Mouse (Mus musculus) CH12.LX (cell line): ENCODE measurements around the gene Cux1. TPM values are rescaled to one million over a fixed set of nuclear protein-coding genes. Genes with fewer than 3 reads are reported as not detected.

Experiments used
- DNase-seq: peaks from one replicate; pipeline ENCODE4 v3.0.0-alpha.2; 2013; ENCODE audit errors: extremely low read depth
- H3K27ac ChIP-seq: 2 replicates; pipeline ENCODE4 v1.5.1; 2012; ENCODE audit warnings: low read depth, mild to moderate bottlenecking, control low read depth, moderate library complexity; ENCODE audit not compliant: insufficient read depth
- H3K27me3 ChIP-seq: replicated peaks from 2 replicates; pipeline ENCODE3; 2012; ENCODE audit warnings: inconsistent platforms
- H3K36me3 ChIP-seq, 2 experiments: replicated peaks in 1 of 2; 2 replicates each; pipeline versions ENCODE3 to v1.6.1; 2012; ENCODE audit warnings: inconsistent platforms in 1 of 2, low read length in 1 of 2, mild to moderate bottlenecking in 1 of 2, mixed read lengths in 1 of 2, moderate library complexity in 1 of 2; ENCODE audit not compliant: control insufficient read depth in 1 of 2, insufficient read depth in 1 of 2
- H3K4me1 ChIP-seq, 2 experiments: 2 replicates each; pipeline ENCODE4 v1.6.1; 2012; ENCODE audit warnings: inconsistent platforms in 1 of 2, moderate library complexity in 1 of 2; ENCODE audit not compliant: insufficient read depth in 2 of 2, control insufficient read depth in 1 of 2
- H3K4me2 ChIP-seq: 2 replicates; pipeline ENCODE4 v1.6.1; 2012; ENCODE audit warnings: low read depth, mild to moderate bottlenecking, control low read depth; ENCODE audit not compliant: poor library complexity, insufficient read depth, severe bottlenecking
- H3K4me3 ChIP-seq, 3 experiments: fragments of 150-350 bp in 1 of 3; sonication (generic) in 1 of 3; replicated peaks in 1 of 3; 2 replicates each; pipeline versions ENCODE3 to v1.5.1; 2011 to 2012; ENCODE audit warnings: low read depth in 2 of 3, low read length in 2 of 3, mild to moderate bottlenecking in 2 of 3, moderate library complexity in 2 of 3, control low read depth in 1 of 3, improper control_type of control experiment in 1 of 3, inconsistent platforms in 1 of 3, mixed read lengths in 1 of 3; ENCODE audit not compliant: poor library complexity in 1 of 3
- H3K79me2 ChIP-seq: replicated peaks from 2 replicates; pipeline ENCODE4 v1.6.1; 2012; ENCODE audit warnings: mild to moderate bottlenecking, moderate library complexity; ENCODE audit not compliant: control insufficient read depth, poor library complexity, insufficient read depth, severe bottlenecking; ENCODE audit errors: extremely low read depth
- H3K9ac ChIP-seq: 2 replicates; pipeline ENCODE4 v1.6.1; 2012; ENCODE audit warnings: low read depth, mild to moderate bottlenecking, control low read depth, moderate library complexity; ENCODE audit not compliant: insufficient read depth
- H3K9me3 ChIP-seq: replicated peaks from 2 replicates; pipeline ENCODE3; 2012; ENCODE audit warnings: low read length, inconsistent platforms, mixed read lengths
- CTCF ChIP-seq, 2 experiments: IDR thresholded peaks in 1 of 2; conservative IDR thresholded peaks in 1 of 2; 2 replicates each; pipeline ENCODE4 v1.5.1; 2011 to 2012; ENCODE audit warnings: low read depth in 2 of 2, low read length in 2 of 2, improper control_type of control experiment in 1 of 2, inconsistent platforms in 1 of 2, mild to moderate bottlenecking in 1 of 2, moderate library complexity in 1 of 2
- E2F4 ChIP-seq: IDR thresholded peaks from 2 replicates; pipeline ENCODE4 v1.6.1; 2011; ENCODE audit warnings: low read depth, low read length, improper control_type of control experiment; ENCODE audit not compliant: insufficient replicate concordance
- ELF1 ChIP-seq: IDR thresholded peaks from 2 replicates; pipeline ENCODE4 v1.6.1; 2014; ENCODE audit warnings: low read depth, mild to moderate bottlenecking, inconsistent platforms, low read length, improper control_type of control experiment
- ETS1 ChIP-seq: conservative IDR thresholded peaks from 2 replicates; pipeline ENCODE4 v1.6.1; 2012; ENCODE audit warnings: low read depth, mild to moderate bottlenecking, inconsistent platforms, low read length, improper control_type of control experiment, moderate library complexity
- HCFC1 ChIP-seq: IDR thresholded peaks from 2 replicates; pipeline ENCODE4 v1.6.1; 2012; ENCODE audit warnings: low read depth, mild to moderate bottlenecking, inconsistent platforms, low read length, improper control_type of control experiment
- IRF4 ChIP-seq: IDR thresholded peaks from 2 replicates; pipeline ENCODE4 v1.6.1; 2014; ENCODE audit warnings: low read depth, mild to moderate bottlenecking, inconsistent platforms, low read length, improper control_type of control experiment
- KAT2A ChIP-seq: IDR thresholded peaks from 2 replicates; pipeline ENCODE4 v1.6.1; 2012; ENCODE audit warnings: low read length, improper control_type of control experiment, inconsistent platforms; ENCODE audit not compliant: insufficient replicate concordance
- MEF2A ChIP-seq: IDR thresholded peaks from 2 replicates; pipeline ENCODE4 v1.6.1; 2014; ENCODE audit warnings: low read depth, mild to moderate bottlenecking, inconsistent platforms, low read length, improper control_type of control experiment, borderline replicate concordance
- MXI1 ChIP-seq: IDR thresholded peaks from 2 replicates; pipeline ENCODE4 v1.6.1; 2011; ENCODE audit warnings: mild to moderate bottlenecking, low read depth, low read length, improper control_type of control experiment
- NELFE ChIP-seq: IDR thresholded peaks from 2 replicates; pipeline ENCODE4 v1.6.1; 2011; ENCODE audit warnings: low read depth, low read length, improper control_type of control experiment
- POLR2A ChIP-seq: IDR thresholded peaks from 2 replicates; pipeline ENCODE4 v1.6.1; 2011; ENCODE audit warnings: low read depth, mild to moderate bottlenecking, improper control_type of control experiment, low read length
- POLR2AphosphoS2 ChIP-seq: IDR thresholded peaks from 2 replicates; pipeline ENCODE4 v1.6.1; 2011; ENCODE audit warnings: low read depth, low read length, improper control_type of control experiment
- RAD21 ChIP-seq: IDR thresholded peaks from 2 replicates; pipeline ENCODE4 v1.6.1; 2011; ENCODE audit warnings: low read depth, mild to moderate bottlenecking, low read length, improper control_type of control experiment, moderate library complexity
- RCOR1 ChIP-seq: conservative IDR thresholded peaks from 2 replicates; pipeline ENCODE4 v1.6.1; 2012; ENCODE audit warnings: low read depth, mild to moderate bottlenecking, inconsistent platforms, low read length, improper control_type of control experiment
- SIN3A ChIP-seq: IDR thresholded peaks from 2 replicates; pipeline ENCODE4 v1.6.1; 2012; ENCODE audit warnings: low read length, improper control_type of control experiment, inconsistent platforms
- SMC3 ChIP-seq: IDR thresholded peaks from 2 replicates; pipeline ENCODE4 v1.6.1; 2011; ENCODE audit warnings: low read depth, low read length, improper control_type of control experiment
- TCF12 ChIP-seq: IDR thresholded peaks from 2 replicates; pipeline ENCODE4 v1.6.1; 2014; ENCODE audit warnings: low read depth, mild to moderate bottlenecking, inconsistent platforms, low read length, improper control_type of control experiment
- UBTF ChIP-seq: IDR thresholded peaks from 2 replicates; pipeline ENCODE4 v1.6.1; 2012; ENCODE audit warnings: low read depth, mild to moderate bottlenecking, inconsistent platforms, low read length, improper control_type of control experiment, moderate library complexity
- USF1 ChIP-seq: IDR thresholded peaks from 2 replicates; pipeline ENCODE4 v1.6.1; 2014; ENCODE audit warnings: low read depth, mild to moderate bottlenecking, inconsistent platforms, low read length, improper control_type of control experiment
- USF2 ChIP-seq: conservative IDR thresholded peaks from 2 replicates; pipeline ENCODE4 v1.6.1; 2011; ENCODE audit warnings: low read depth, low read length, improper control_type of control experiment
- ZC3H11A ChIP-seq: IDR thresholded peaks from 2 replicates; pipeline ENCODE4 v1.6.1; 2012; ENCODE audit warnings: low read depth, mild to moderate bottlenecking, inconsistent platforms, low read length, improper control_type of control experiment
- dilution Hi-C: fragments of 300-500 bp; cut with MboI; formaldehyde crosslinking; loops from 2 replicates; pipeline ENCODE4 v1.14.3; 2020; ENCODE audit warnings: low sequenced_read_pairs; ENCODE audit not compliant: extremely low pct_unique_long_range_greater_than_20kb, extremely low pct_ligation_motif_present
- in situ Hi-C: fragments of 300-500 bp; cut with MboI; formaldehyde crosslinking; loops from 3 replicates; pipeline ENCODE4 v1.14.3; 2019; ENCODE audit warnings: low sequenced_read_pairs, low pct_ligation_motif_present, low pct_unique_long_range_greater_than_20kb, mixed read lengths
- polyA plus RNA-seq: library from polyadenylated mRNA; unstranded; fragments of >175 nt; gene quantifications from 2 replicates; pipeline ENCODE4 v1.2.1, GENCODE M21; 2012; ENCODE audit warnings: low read depth; ENCODE audit not compliant: insufficient read length
- total RNA-seq, 2 experiments: library from RNA; depleted of rRNA; stranded (reverse); fragments of 300-350 nt in 1 of 2; fragments of >200 nt in 1 of 2; gene quantifications; 2 replicates each; pipeline ENCODE4 v1.2.3; 2012 to 2014

Gene Cux1
- total and polyA plus RNA-seq, 3 experiments, result 12.4 to 21.9 (median 19.6) TPM

DNA sequence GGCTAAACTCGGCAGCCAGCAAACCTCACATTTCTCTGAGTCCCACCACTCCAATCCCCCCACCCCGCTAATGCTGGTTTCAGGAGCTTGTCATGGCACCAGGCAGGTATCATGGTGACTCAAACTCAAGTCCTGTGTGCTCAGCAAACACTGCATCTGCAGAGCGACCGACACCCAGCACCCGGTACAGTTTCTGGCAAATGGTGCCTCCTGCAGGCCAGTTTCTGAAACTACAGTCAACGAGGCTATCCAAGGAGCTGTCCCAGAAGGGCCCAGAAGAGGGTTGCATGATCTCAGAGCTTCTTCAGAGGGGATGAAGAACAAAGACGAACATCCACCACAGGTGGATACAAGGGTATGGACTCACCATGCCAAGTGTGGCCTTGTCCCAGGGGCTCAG, 316.3 kb downstream of the Cux1 start:
- in situ Hi-C loops (loop anchor here (25.0 kb wide), 1 partner anchor 411 kb away; no protein-coding TSS in a partner anchor), dilution Hi-C loops (no loop called here)
- TF ChIP-seq HCFC1 (no peak), POLR2AphosphoS2 (no peak), RAD21 (peak; percentile 86), CTCF (conservative IDR thresholded peaks at IDR 0.05 in 1 of 2, IDR thresholded peaks at IDR 0.05 in 1 of 2; ENCODE audit: low read depth in 2 of 2, low read length in 2 of 2) (peak; percentile 45 to 94; a peak in 3 of 4 replicates), USF2 (no peak), E2F4 (no peak), SMC3 (peak; percentile 97), ZC3H11A (peak; percentile 71), MEF2A (peak; percentile 27; the same call in 1 of the 2 replicates), KAT2A (no peak), IRF4 (0 out of 2 replicates have a peak, but pooled peaks have one; percentile 21)
- DNase-seq, result peak; percentile 73
- H3K4me3 ChIP-seq, result no peak overlapping the region
- peaks cover 0 to 10% of the 10 kb centered on the region in 2 experiments for H3K36me3 ChIP-seq
- H3K27ac ChIP-seq, result no peak overlapping the region
- peaks cover 23 to 58% of the 10 kb centered on the region in 2 experiments for H3K4me1 ChIP-seq
- no peaks in the 10 kb centered on the region for H3K9me3 ChIP-seq
- H3K27me3 ChIP-seq, result no peaks in the 10 kb centered on the region
- no peak overlapping the region for H3K9ac ChIP-seq
- H3K79me2 ChIP-seq, result no peaks in the 10 kb centered on the region
- no peak overlapping the region for H3K4me2 ChIP-seq

DNA sequence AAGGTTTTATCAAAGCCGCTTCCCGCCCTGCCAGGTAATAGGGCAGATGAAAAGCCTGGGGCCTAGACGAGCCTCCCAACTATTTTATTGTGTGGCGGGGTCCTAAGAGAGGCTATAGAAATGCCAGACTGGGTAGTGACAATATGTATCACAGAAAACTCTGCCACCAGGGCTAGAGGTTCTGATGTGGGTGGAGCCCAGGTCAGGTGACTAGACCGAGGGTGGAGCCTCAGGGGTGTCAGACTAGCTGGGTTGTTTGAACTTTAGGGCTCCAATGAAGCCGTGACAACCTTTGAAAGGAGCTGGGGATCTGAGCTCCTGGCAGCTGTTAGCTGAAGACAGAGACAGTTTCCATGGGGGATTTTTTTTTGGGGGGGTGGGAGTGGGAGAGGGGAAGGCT, 318.8 kb downstream of the Cux1 start:
- dilution Hi-C loops, result no loop called here
- no peaks in the 10 kb centered on the region for H3K9me3 ChIP-seq
- no peak overlapping the region for H3K4me3 ChIP-seq
- H3K4me2 ChIP-seq, result no peak overlapping the region
- no peak overlapping the region for H3K9ac ChIP-seq
- peaks cover 0 to 7% of the 10 kb centered on the region in 2 experiments for H3K36me3 ChIP-seq
- H3K27me3 ChIP-seq, result no peaks in the 10 kb centered on the region
- in situ Hi-C loops, result loop anchor here (5.0 kb wide), 1 partner anchor 51 kb away; the partner anchor contains the start of gene Prkrip1
- peak; percentile 35 for TF ChIP-seq USF1
- TF ChIP-seq MXI1, result no peak
- peak; percentile 60 for DNase-seq
- H3K4me1 ChIP-seq, result peaks cover 28 to 60% of the 10 kb centered on the region in 2 experiments
- no peaks in the 10 kb centered on the region for H3K79me2 ChIP-seq
- no peak overlapping the region for H3K27ac ChIP-seq

DNA sequence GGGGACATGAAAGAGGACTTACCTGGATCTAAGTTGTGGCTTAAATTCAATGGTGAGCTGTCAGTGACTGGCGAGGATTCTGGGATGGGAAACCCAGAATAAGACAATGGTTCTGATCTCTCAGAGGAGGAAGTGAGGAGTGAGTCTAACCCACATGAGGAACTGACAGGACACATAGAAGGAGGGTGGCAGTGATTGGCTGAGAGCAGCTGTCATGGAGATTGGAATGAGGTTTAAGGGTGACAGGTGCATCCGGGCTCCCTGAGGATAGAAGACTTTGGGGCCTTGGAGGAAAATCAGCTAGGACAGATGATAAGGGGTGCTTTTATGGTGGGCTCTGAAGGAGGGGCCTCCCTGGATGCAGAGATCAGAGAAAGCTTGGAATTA, 320.8 kb downstream of the Cux1 start, which contains the start of gene Sh2b2:
TSS of gene Sh2b2 (minus strand) at position 105 of the 387 bp plus-strand sequence.
- H3K4me3 ChIP-seq, result peak within 1 kb of the TSS; percentile 54 to 75 (median 68)
- TF ChIP-seq ETS1 (0 out of 2 replicates have a peak, but pooled peaks have one; percentile 13), MXI1 (peak; percentile 62; the same call in 1 of the 2 replicates), RCOR1 (peak; percentile 45; the same call in 1 of the 2 replicates), HCFC1 (no peak), SIN3A (0 out of 2 replicates have a peak, but pooled peaks have one; percentile 51), IRF4 (0 out of 2 replicates have a peak, but pooled peaks have one; percentile 30), UBTF (no peak), ELF1 (no peak), TCF12 (no peak; the same call in 1 of the 2 replicates), POLR2A (0 out of 2 replicates have a peak, but pooled peaks have one; percentile 35), NELFE (0 out of 2 replicates have a peak, but pooled peaks have one; percentile 42)
- TF ChIP-seq, all 38 proteins: peak for 7
- peak; percentile 73 for DNase-seq
- peaks cover 0 to 9% of the 10 kb centered on the region in 2 experiments for H3K36me3 ChIP-seq
- no peaks in the 10 kb centered on the region for H3K27me3 ChIP-seq
- dilution Hi-C loops, result no loop called here
- no peak within 1 kb of the TSS; the same call in 1 of the 2 replicates for H3K9ac ChIP-seq
- H3K4me2 ChIP-seq, result peak within 1 kb of the TSS; percentile 76
- in situ Hi-C loops, result loop anchor here (5.0 kb wide), 1 partner anchor 49 kb away; the partner anchor contains the start of gene Prkrip1
- H3K79me2 ChIP-seq, result no peaks in the 10 kb centered on the region
- H3K27ac ChIP-seq, result peak within 1 kb of the TSS; percentile 3; the same call in 1 of the 2 replicates
- no peaks in the 10 kb centered on the region for H3K9me3 ChIP-seq
- peaks cover 30 to 76% of the 10 kb centered on the region in 2 experiments for H3K4me1 ChIP-seq
